Mouse (Mus musculus): ENCODE results near the gene Gm21425.
"Not testable (repeated sequence)": the region's sequence is repeated elsewhere in the genome, so short reads cannot be mapped to it uniquely, and the experiment has no call there.

Gm21425 gene

DNA sequence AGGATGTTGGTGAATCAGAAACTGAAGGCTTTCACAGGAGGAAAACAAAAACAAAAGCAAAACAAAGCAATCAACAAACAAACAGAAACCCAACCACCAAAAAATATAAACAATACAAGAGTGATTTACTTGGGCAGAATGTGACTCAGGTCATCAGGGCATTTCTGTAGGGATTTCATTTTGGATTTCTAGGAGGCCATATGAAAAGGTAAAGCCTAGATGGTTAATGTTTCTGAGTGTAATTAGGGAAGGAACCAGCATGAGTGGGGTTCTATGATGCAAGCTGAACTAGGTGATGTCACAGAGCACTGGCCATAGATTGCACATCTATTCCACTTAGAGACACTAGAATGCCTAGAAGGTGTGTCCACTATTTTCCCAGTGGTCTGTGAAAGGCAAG is at the start of gene Gm21425:
TSS of gene Gm21425 (plus strand) at position 301 of the 400 bp plus-strand sequence.
- DNase-seq: not testable (repeated sequence)

DNA sequence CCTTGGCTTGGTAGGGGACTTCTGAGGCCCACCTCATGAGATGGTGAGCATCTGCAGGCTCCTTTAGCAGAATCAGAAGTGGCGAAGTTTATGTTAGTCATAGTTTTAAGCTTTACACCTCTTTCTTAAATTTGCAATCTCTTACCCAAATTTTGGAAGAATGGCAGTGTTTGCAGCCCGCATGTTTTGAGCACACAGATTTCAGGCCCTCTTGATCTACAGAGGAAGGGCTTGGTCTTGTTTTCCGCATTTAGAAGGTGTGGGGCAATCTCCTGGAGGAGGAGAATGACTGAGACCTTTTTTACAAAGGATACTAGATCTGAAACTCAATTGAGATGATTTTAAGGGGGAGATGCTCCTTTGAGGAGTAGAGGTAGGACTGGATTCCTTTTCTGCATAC is 28.4 kb upstream of the Gm21425 start, which contains the start of gene Gm21891:
TSS of gene Gm21891 (minus strand) at position 101 of the 400 bp plus-strand sequence.
- not testable (repeated sequence) for DNase-seq

Data from kidney, postnatal 25 days (tissue).